In genomic region chr14:17845003-17845697, GRCm38 (mm10) we compare ENCODE assay signal across 14 mouse cellular contexts.
"Had no signal": no experiment of that assay in that cellular context is flagged by ENCODE, and none has a peak within 500 bp of the region (broad histone marks: within the 10 kb centered on the region; RNA-seq: fewer than 3 reads in every experiment).

No protein-coding gene starts in this region.

- H3K27me3 ChIP-seq: limb, embryonic 15.5 days; neural tube, embryonic 15.5 days had no signal

- H3K4me2 ChIP-seq: limb, embryonic 15.5 days; neural tube, embryonic 15.5 days had no signal

- H3K4me1 ChIP-seq: limb, embryonic 15.5 days; midbrain, embryonic 10.5 days; neural tube, embryonic 15.5 days had no signal

- H3K9me3 ChIP-seq: limb, embryonic 15.5 days; midbrain, embryonic 10.5 days; neural tube, embryonic 15.5 days had no signal

- H3K27ac ChIP-seq: kidney, postnatal 0 days; layer of hippocampus, adult 2 months; limb, embryonic 15.5 days; liver, embryonic 14.5 days; midbrain, embryonic 10.5 days; neural tube, embryonic 15.5 days had no signal

- DNase-seq: kidney, adult 18-20 months; kidney, postnatal 4 days; lung, postnatal 4 days; midbrain, embryonic 14.5 days; right cerebral cortex, adult 18-20 months; right cerebral cortex, postnatal 25 days; thymus, postnatal 4 days had no signal

- H3K36me3 ChIP-seq: limb, embryonic 15.5 days; midbrain, embryonic 10.5 days; neural tube, embryonic 15.5 days had no signal

- H3K9ac ChIP-seq: limb, embryonic 15.5 days; liver, embryonic 14.5 days; neural tube, embryonic 15.5 days had no signal

- H3K4me3 ChIP-seq: layer of hippocampus, adult 2 months; limb, embryonic 15.5 days; midbrain, embryonic 10.5 days; myocyte; neural tube, embryonic 15.5 days had no signal
